Mouse (Mus musculus): ENCODE data around the gene Ap2m1.
A peak's percentile ranks its signal among the peaks of the same experiment; 100 is the strongest.

GRCm38 (mm10) chr16:20516726-20517201, 18.5 kb upstream of the Ap2m1 start, which contains the start of gene Dvl3:
- TF ChIP-seq CTCF (IDR thresholded peaks at IDR 0.05): peak; percentile 66
- no peak for TF ChIP-seq EP300 (IDR thresholded peaks at IDR 0.05)

All from lung, postnatal 0 days (tissue).